Mouse (Mus musculus) adrenal gland, postnatal 4 days (tissue): Measurements from ENCODE around the gene Pomgnt1. TPM values are rescaled to one million over a fixed set of nuclear protein-coding genes. Genes with fewer than 3 reads are reported as not detected.

Source experiments
- DNase-seq, 2 experiments: peaks; one replicate each; pipeline ENCODE4 v3.0.0; 2021 to 2022; ENCODE audit warnings: low spot score in 2 of 2, mixed read lengths in 2 of 2
- long read RNA-seq, 2 experiments: library from polyadenylated mRNA; stranded (forward); transcript quantifications; one replicate each; pipeline ENCODE4 v2.0.0; 2021
- total RNA-seq, 2 experiments: library from RNA; stranded (reverse); gene quantifications; 2 replicates each; pipeline ENCODE4 v1.2.3; 2021

Gene Pomgnt1
- 10 to 100 TPM; 65.6 to 66.7 TPM for total RNA-seq
- long read RNA-seq, experiment 1, transcript Pomgnt1-203 (22 exons, 2,719 nt) = major isoform, 81 of 106 reads
- long read RNA-seq, experiment 1, partial matches to known transcripts = 10 of 106 reads
- long read RNA-seq, experiment 1, other reads (novel, unspliced or antisense) = 15 of 106 reads
- long read RNA-seq, experiment 2, transcript Pomgnt1-203 (22 exons, 2,719 nt) = major isoform, 191 of 243 reads
- long read RNA-seq, experiment 2, partial matches to known transcripts = 10 of 243 reads
- long read RNA-seq, experiment 2, other reads (novel, unspliced or antisense) = 41 of 243 reads

GRCm38 (mm10) chr4:116123602-116124519 is at the start of gene Pomgnt1, which contains the start of gene Rad54l:
Gene Pomgnt1, plus strand, starts transcription at chr4:116123840.
Gene Rad54l, minus strand, starts transcription at chr4:116123690.
- DNase-seq = peak; percentile 32 to 68

GRCm38 (mm10) chr4:116074145-116074675 is 49.4 kb upstream of the Pomgnt1 start:
- no peak for DNase-seq

- peak; percentile 88 to 92 for DNase-seq
Observed at GRCm38 (mm10) chr4:116074861-116075620, 48.6 kb upstream of the Pomgnt1 start, which contains the start of the genes Uqcrh and Lrrc41. Gene Uqcrh, minus strand, starts transcription at chr4:116075071. Gene Lrrc41, plus strand, starts transcription at chr4:116075269.

- DNase-seq = peak; percentile 49 to 56
Observed at GRCm38 (mm10) chr4:116075631-116076368, 47.8 kb upstream of the Pomgnt1 start.

GRCm38 (mm10) chr4:116076369-116077231 is 47.0 kb upstream of the Pomgnt1 start:
- peak; percentile 28 to 31 for DNase-seq

GRCm38 (mm10) chr4:116077240-116078095 is 46.2 kb upstream of the Pomgnt1 start:
- no peak for DNase-seq

- no peak for DNase-seq
Observed at GRCm38 (mm10) chr4:116088510-116089249, 35.0 kb upstream of the Pomgnt1 start.

- no peak for DNase-seq
Observed at GRCm38 (mm10) chr4:116096291-116096690, 27.3 kb upstream of the Pomgnt1 start.

- DNase-seq = no peak
Observed at GRCm38 (mm10) chr4:116097211-116097610, 26.4 kb upstream of the Pomgnt1 start.

- DNase-seq = no peak
Observed at GRCm38 (mm10) chr4:116100959-116101358, 22.7 kb upstream of the Pomgnt1 start.

GRCm38 (mm10) chr4:116105278-116105677 is 18.4 kb upstream of the Pomgnt1 start:
- DNase-seq = no peak

GRCm38 (mm10) chr4:116110695-116111094 is 12.9 kb upstream of the Pomgnt1 start:
- no peak for DNase-seq

GRCm38 (mm10) chr4:116111486-116111885 is 12.2 kb upstream of the Pomgnt1 start:
- DNase-seq = no peak

GRCm38 (mm10) chr4:116122762-116123161 is 878 bp upstream of the Pomgnt1 start:
- DNase-seq = no peak

- no peak for DNase-seq
Observed at GRCm38 (mm10) chr4:116125803-116126386, 2.3 kb downstream of the Pomgnt1 start.

- no peak for DNase-seq
Observed at GRCm38 (mm10) chr4:116127956-116128355, 4.3 kb downstream of the Pomgnt1 start.

GRCm38 (mm10) chr4:116133126-116133525 is 9.5 kb downstream of the Pomgnt1 start:
- no peak for DNase-seq
